Mouse (Mus musculus) kidney, adult 2 months (tissue): ENCODE results near the gene Ccne1.

Experiments used
- CTCF ChIP-seq: fragments of 200-500 bp; conservative IDR thresholded peaks from 2 replicates; pipeline ENCODE4 v1.5.1; 2011; ENCODE audit warnings: low read depth, mild to moderate bottlenecking, control low read depth, low read length, moderate library complexity, mixed read lengths; ENCODE audit not compliant: insufficient read depth, insufficient read length
- POLR2A ChIP-seq: fragments of 200-500 bp; IDR thresholded peaks from one replicate; pipeline ENCODE4 v1.6.1; 2011; ENCODE audit warnings: low read depth, low read length, control low read depth

- no peak for TF ChIP-seq CTCF
- TF ChIP-seq POLR2A: no peak
These were observed 31.8 kb downstream of the Ccne1 start for GRCm38 (mm10) chr7:38075487-38075886.
